Mouse (Mus musculus): ENCODE results near the gene Dph7.

Dph7 gene

GRCm38 (mm10) chr2:24974452-24974851, 12.3 kb downstream of the Dph7 start:
- DNase-seq: peak in 1 of 2 experiments; percentile 22

GRCm38 (mm10) chr2:24974906-24975703, 12.9 kb downstream of the Dph7 start, which contains the start of gene Mrpl41:
Gene Mrpl41, minus strand, starts transcription at chr2:24975098.
- peak; percentile 95 for DNase-seq

- peak; percentile 77 to 85 for DNase-seq
Measured at GRCm38 (mm10) chr2:24975704-24976297, 13.6 kb downstream of the Dph7 start, which contains the start of gene Pnpla7. Gene Pnpla7, plus strand, starts transcription at chr2:24976033.

- no peak for DNase-seq
Measured at GRCm38 (mm10) chr2:24976960-24977359, 14.8 kb downstream of the Dph7 start.

GRCm38 (mm10) chr2:24987762-24988161, 25.6 kb downstream of the Dph7 start:
- no peak for DNase-seq

- no peak for DNase-seq
Measured at GRCm38 (mm10) chr2:24995332-24995731, 33.1 kb downstream of the Dph7 start.

- DNase-seq: no peak
Measured at GRCm38 (mm10) chr2:24996471-24996870, 34.3 kb downstream of the Dph7 start.

- DNase-seq: no peak
Measured at GRCm38 (mm10) chr2:25000544-25001235, 38.5 kb downstream of the Dph7 start.

- no peak for DNase-seq
Measured at GRCm38 (mm10) chr2:25003946-25004786, 42.0 kb downstream of the Dph7 start.

- DNase-seq: no peak
Measured at GRCm38 (mm10) chr2:25006767-25007166, 44.6 kb downstream of the Dph7 start.

- no peak for DNase-seq
Measured at GRCm38 (mm10) chr2:25008250-25008649, 46.0 kb downstream of the Dph7 start.
